Mouse (Mus musculus) testis, adult 2 months (tissue): ENCODE data around the gene Slc12a9. TPM values are rescaled to one million over a fixed set of nuclear protein-coding genes. Genes with fewer than 3 reads are reported as not detected.

Experiments
- H3K27ac ChIP-seq: fragments of 200-500 bp; 2 replicates; pipeline ENCODE4 v1.5.1; 2012; ENCODE audit warnings: low read depth, low read length; ENCODE audit not compliant: control insufficient read depth, insufficient read depth
- H3K27me3 ChIP-seq: fragments of 200-500 bp; 2 replicates; pipeline ENCODE4 v1.6.1; 2012; ENCODE audit warnings: mild to moderate bottlenecking, low read length, moderate library complexity; ENCODE audit not compliant: control insufficient read depth, insufficient read depth
- H3K36me3 ChIP-seq: fragments of 200-500 bp; 2 replicates; pipeline ENCODE4 v1.6.1; 2012; ENCODE audit warnings: mild to moderate bottlenecking, low read length; ENCODE audit not compliant: control insufficient read depth, insufficient read depth
- H3K4me1 ChIP-seq: fragments of 200-500 bp; 2 replicates; pipeline ENCODE4 v1.6.1; 2012; ENCODE audit warnings: low read length; ENCODE audit not compliant: control insufficient read depth, insufficient read depth
- H3K4me3 ChIP-seq: fragments of 200-500 bp; 2 replicates; pipeline ENCODE4 v1.5.1; 2012; ENCODE audit warnings: low read depth, mild to moderate bottlenecking, low read length, moderate library complexity, mixed read lengths; ENCODE audit not compliant: control insufficient read depth
- CTCF ChIP-seq: fragments of 200-500 bp; IDR thresholded peaks from 2 replicates; pipeline ENCODE4 v1.5.1; 2012; ENCODE audit warnings: low read depth, mild to moderate bottlenecking, inconsistent platforms, low read length, moderate library complexity; ENCODE audit not compliant: control insufficient read depth, insufficient read depth, insufficient replicate concordance
- POLR2A ChIP-seq: fragments of 200-500 bp; IDR thresholded peaks from 2 replicates; pipeline ENCODE4 v1.6.1; 2012; ENCODE audit warnings: low read depth, mild to moderate bottlenecking, inconsistent platforms, low read length, moderate library complexity; ENCODE audit not compliant: control insufficient read depth
- polyA plus RNA-seq: library from polyadenylated mRNA; depleted of rRNA; stranded (reverse); fragments of >200 nt; gene quantifications from 2 replicates; pipeline ENCODE4 v1.2.3, GENCODE M21; 2012

Slc12a9 gene
- polyA plus RNA-seq, 1 experiment = 3.6 TPM

DNA sequence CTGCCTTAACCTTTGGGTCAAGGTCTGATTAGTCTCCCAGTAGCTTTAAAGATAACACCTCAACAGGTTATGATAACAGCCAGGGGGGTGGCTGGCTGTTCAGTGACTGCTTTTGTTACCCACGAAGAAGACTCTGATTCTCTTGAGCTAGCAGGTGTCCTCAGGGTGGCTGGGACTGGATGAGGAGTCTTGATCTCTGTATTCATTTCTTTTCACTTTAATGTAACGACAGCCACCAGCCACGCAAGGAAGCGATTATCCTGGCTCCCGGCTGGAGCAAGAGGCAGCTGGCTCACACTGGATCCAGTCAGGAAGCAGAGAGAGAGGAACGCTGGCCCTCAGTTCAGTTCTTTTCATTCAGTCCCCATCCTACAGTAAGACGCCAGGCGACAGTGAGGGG is 3.8 kb upstream of the Slc12a9 start:
- Histone ChIP-seq H3K4me3 (no peak overlapping the region), H3K27me3 (no peaks in the 10 kb centered on the region), H3K27ac (no peak overlapping the region), H3K4me1 (peaks cover 13% of the 10 kb centered on the region), H3K36me3 (no peaks in the 10 kb centered on the region)
- TF ChIP-seq POLR2A (no peak), CTCF (no peak)

GRCm38 (mm10) chr5:137335066-137335465 is 1.7 kb upstream of the Slc12a9 start:
- Histone ChIP-seq H3K4me3 (no peak overlapping the region), H3K36me3 (no peaks in the 10 kb centered on the region), H3K4me1 (peaks cover 13% of the 10 kb centered on the region), H3K27me3 (no peaks in the 10 kb centered on the region), H3K27ac (no peak overlapping the region)
- TF ChIP-seq CTCF (no peak), POLR2A (no peak)

- Histone ChIP-seq H3K27ac (no peak overlapping the region), H3K27me3 (no peaks in the 10 kb centered on the region), H3K36me3 (no peaks in the 10 kb centered on the region), H3K4me1 (peaks cover 9% of the 10 kb centered on the region), H3K4me3 (no peak overlapping the region)
- TF ChIP-seq CTCF (no peak), POLR2A (no peak)
These were observed 920 bp upstream of the Slc12a9 start for GRCm38 (mm10) chr5:137334317-137334716.

GRCm38 (mm10) chr5:137332857-137333511 is 413 bp downstream of the Slc12a9 start:
- Histone ChIP-seq H3K4me1 (no peaks in the 10 kb centered on the region; the same call in 1 of the 2 replicates), H3K27me3 (no peaks in the 10 kb centered on the region), H3K4me3 (peak overlapping the region; percentile 76), H3K27ac (no peak overlapping the region), H3K36me3 (no peaks in the 10 kb centered on the region)
- TF ChIP-seq POLR2A = 0 out of 2 replicates have a peak, but pooled peaks have one; percentile 26
- TF ChIP-seq CTCF = no peak

DNA sequence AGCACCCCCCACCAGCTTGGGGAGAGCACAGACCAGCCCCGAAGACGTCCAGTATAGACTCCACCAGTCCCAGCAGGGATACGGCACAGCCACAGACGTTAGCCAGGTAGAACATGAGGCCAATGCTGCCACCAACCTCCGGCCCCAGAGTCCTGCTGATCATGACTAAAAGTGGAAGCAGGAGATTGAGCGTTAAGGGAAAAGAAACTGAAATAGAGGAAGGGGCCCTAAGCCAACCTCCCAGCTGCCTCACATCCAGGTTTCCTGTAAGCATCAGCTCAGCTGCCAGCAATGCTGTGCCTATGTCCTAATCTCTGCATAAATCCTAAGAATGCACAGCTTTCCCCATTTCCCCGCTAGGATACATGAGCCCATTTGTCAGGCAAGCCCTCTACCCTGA is 2.5 kb downstream of the Slc12a9 start:
- Histone ChIP-seq H3K27me3 (no peaks in the 10 kb centered on the region), H3K36me3 (no peaks in the 10 kb centered on the region), H3K4me1 (no peaks in the 10 kb centered on the region; the same call in 1 of the 2 replicates), H3K27ac (no peak overlapping the region), H3K4me3 (no peak overlapping the region)
- TF ChIP-seq CTCF (no peak), POLR2A (no peak)

- H3K27ac ChIP-seq = no peak overlapping the region
- H3K4me1 ChIP-seq = peaks cover 12% of the 10 kb centered on the region
- no peak overlapping the region for H3K4me3 ChIP-seq
- no peaks in the 10 kb centered on the region for H3K27me3 ChIP-seq
- no peak for TF ChIP-seq POLR2A
- TF ChIP-seq CTCF = no peak
- H3K36me3 ChIP-seq = no peaks in the 10 kb centered on the region
These were observed 12.4 kb downstream of the Slc12a9 start for GRCm38 (mm10) chr5:137320996-137321395.

- H3K36me3 ChIP-seq = no peaks in the 10 kb centered on the region
- no peak for TF ChIP-seq POLR2A
- no peak for TF ChIP-seq CTCF
These were observed 14.8 kb downstream of the Slc12a9 start for GRCm38 (mm10) chr5:137318570-137318969.

More at GRCm38 (mm10) chr5:137318570-137318969, 14.8 kb downstream of the Slc12a9 start:
- Histone ChIP-seq H3K27ac (no peak overlapping the region), H3K4me3 (no peak overlapping the region), H3K27me3 (no peaks in the 10 kb centered on the region), H3K4me1 (peaks cover 25% of the 10 kb centered on the region)
